Mouse (Mus musculus) gonadal fat pad, adult 2 months (tissue): ENCODE data around the gene Thap4. TPM values are rescaled to one million over a fixed set of nuclear protein-coding genes. Genes with fewer than 3 reads are reported as not detected.

ENCODE experiments used
- DNase-seq: peaks from one replicate; pipeline ENCODE4 v3.0.0-alpha.2; 2012; ENCODE audit warnings: low read depth
- polyA plus RNA-seq: library from polyadenylated mRNA; depleted of rRNA; stranded (reverse); fragments of >200 nt; gene quantifications from 2 replicates; pipeline ENCODE4 v1.2.3, GENCODE M21; 2012

Gene Thap4
- polyA plus RNA-seq, 1 experiment = 35.5 TPM

DNA sequence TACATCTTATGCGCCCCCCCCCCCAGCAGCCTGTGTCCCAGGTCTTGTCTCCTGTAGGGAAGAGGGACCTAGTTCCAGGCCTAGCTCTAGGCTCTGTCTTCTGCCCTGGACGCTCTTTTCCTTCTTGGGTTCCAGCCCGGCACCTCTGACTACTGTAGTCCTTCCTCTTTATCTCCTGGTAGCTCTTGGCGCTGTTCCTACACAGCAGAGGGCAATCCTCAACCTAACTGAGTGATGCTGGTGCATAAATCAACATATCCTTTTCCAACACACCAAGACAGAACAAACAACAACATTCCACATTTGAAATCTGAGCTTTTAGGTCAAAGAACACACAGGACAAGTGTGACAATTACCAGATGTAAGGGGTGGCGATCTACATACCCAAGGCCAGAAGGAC, 8.5 kb downstream of the Thap4 start:
- DNase-seq = no peak

DNA sequence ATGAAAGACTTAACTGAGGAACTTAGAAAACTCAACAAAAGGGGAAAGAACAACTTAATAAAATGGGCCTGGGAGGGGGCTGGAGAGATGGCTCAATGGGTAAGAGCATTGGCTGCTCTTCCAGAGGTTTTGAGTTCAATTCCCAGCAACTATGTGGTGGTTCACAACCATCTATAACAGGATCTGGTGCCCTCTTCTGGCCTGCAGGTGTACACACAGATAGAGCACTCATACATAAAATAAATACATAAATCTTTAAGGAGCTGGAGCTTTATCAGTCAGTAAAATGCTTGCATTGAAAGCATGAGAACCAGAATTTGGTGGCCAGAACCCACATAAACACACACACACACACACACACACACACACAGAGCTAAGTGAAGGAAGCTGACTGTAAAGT, 11.8 kb downstream of the Thap4 start:
- no peak for DNase-seq

DNA sequence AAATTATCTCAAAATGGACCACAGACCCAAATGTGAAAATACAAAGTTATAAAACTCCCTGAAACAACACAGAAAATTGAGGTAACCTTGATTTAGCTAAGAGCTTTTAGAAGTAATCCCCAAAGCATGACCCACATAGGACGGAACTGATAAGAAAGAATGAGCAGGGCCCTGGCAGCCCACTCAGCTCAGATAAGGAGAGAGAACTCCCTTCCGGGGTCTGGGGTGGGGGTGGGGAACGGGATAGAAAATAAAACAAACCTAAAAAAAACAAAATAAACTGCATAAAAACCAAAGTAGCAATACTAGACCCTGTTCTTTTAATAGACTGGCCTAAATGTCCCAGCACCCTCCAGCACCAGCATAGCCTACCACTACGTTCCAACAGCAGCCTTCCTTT, 12.7 kb downstream of the Thap4 start:
- no peak for DNase-seq

DNA sequence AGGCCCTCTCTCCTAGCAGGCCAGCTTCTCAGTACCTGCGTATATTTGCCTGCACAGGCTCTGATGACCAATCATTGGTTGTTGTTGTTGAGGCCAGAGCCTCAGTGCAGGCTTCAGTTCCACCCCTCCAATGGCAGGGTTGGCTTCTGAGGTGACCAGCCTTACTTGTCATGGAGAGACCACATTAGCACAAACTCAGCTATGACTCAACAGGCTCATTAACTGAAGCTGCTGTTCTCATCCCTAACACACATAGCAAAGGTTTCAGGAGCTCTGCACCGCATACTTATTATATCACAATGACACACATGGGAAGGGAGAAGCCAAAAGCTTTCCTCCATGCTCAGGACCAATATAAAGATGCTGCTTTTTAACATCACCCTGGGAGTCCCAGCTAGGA, 14.0 kb downstream of the Thap4 start:
- DNase-seq = no peak

DNA sequence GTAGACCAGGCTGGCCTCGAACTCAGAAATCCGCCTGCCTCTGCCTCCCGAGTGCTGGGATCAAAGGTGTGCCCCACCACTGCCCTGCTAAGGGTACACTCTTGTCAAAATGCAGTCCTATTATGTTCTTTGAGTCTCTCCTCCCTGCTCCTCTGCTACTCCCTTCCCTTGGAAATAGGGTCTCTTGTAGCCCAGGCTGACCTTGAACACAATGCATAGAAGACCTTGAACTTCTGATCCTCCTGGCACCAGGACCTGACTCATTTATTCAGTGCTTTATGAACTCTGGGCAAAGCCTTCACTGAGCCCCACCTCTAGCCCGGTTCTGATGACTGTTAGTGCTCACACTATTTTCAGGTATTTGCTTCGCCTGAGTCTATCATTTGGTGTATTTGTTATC, 17.0 kb downstream of the Thap4 start:
- DNase-seq = no peak

DNA sequence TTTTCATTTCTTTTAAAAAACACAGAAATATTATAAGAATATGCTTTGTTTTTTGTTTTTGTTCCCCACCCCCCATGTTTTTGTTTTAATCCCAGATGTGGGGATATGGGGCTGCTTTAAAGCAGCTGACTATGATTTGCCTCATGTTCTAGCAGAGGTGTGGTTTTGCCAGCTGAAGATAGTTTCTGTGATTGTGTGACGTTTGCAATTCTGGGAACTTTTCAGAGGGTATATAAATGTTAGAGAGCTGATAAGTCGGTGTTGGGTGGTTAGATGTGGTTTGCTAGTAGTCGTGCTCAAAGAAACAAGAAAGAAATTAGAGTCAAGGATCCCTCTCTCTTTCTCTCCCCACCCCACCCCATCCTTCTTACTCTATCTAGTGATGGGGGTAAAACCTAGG, 18.8 kb downstream of the Thap4 start:
- DNase-seq = no peak

DNA sequence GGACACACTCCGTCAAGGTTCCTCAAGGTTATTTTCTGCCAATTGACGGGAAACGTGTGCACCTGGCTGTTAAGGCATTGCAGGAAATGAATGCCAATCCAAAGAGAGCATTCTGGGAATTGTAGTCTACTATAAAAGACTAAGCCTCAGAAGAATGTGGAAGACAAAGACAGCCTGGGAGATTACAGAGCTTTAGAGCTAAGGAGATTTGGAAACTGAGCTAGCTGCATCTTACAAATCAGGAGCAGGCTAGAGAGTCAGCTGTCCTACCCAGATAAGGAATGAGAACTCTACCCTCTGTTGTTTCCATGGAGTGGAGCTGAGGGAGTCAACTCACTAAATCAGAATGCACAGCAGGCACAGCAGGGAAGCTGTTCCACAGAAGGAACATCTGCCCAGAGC, 22.8 kb downstream of the Thap4 start:
- DNase-seq = no peak

DNA sequence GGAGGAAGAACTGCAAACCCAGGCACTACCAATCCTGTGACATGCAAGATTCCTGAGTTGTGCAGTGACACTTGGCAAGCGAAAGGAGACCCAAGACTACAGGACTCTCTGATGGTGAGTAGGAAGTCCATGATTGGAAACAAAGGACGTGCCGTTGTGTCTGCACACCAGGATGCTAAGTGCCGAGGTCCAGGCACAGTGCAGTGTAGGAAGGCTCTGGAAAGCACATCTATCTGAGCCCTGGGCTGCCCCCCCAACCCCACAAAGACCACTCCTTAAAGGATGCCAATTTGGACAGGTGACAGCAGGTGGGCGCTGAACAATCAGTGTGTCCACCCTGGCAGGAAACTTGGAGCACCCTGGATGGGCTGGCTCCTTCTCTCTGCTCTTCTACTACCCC, 23.6 kb downstream of the Thap4 start:
- DNase-seq = no peak

DNA sequence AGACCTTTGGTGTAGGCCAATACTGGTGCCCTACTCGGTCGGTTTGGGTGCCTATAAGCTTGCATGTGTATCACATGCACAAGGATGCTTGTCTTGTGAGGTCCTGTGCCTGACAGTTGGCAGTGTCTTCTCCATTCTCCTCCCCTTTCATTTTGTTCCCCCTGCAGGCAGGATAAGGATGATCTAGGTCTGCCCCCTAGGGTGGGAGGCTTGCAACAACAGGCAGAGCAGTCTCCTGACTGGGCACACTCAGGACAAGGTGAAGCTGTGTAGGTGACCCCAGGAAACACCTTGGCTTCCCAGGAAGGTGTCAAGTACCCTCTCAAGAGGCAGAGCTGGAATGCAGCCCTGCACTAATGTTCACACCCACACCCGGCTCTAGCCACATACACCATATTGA, 27.7 kb downstream of the Thap4 start:
- DNase-seq = no peak

DNA sequence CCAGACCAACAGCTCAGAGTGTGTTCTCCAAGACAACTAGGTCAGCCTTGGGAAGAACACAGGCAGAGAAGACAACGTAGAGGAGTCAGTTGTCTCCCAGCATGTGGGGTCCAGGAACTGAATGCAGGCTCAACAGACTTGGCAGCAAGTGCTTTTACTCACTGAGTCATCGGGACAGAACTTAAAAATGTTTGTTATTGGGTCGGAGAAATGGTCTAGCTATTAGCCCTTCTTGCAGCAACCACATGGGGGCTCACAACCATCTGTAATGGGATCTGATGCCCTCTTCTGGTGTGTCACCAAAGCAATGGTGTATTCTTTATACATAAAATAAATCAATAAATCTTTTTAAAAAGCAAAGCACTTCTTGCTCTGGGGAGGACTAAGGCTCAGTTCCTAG, 28.5 kb downstream of the Thap4 start:
- DNase-seq = no peak

DNA sequence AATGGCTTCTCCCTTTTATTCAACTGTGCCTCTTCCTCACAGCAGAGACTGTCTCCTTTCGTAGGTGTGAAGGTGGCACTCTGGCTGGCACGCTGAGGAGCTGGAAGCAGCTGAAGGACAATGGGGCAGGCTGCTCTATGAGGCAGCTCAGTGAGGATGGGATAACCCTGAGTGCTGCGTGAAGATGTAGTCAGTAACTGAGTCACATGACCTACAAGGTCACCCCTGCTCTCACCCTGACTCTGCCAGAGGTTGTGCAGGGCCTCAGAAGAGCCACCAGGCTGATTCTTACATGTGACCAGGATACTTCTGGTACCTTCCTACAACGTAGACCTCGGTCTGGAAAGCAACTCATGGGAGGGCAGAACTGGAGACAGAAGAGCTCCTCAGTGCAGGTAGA, 29.0 kb downstream of the Thap4 start:
- DNase-seq = no peak

DNA sequence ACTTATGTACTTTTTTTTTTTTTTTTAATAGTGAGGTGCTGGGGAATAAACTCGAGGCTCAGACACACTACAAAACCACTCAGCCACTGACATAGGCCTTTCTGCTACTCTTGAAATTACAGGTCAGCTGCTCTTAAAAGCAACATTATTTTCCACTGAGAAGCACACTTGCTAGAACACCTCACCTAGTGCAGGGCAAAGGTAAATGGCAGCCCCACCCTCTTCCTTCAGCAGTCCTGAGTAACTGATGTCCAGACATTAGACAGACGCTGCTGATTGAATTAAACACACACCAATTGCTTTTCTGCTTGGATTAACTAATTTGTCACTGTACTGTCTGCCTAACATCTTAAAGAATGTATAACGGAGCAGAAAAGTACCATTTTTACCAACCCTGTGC, 30.0 kb downstream of the Thap4 start:
- DNase-seq = no peak

DNA sequence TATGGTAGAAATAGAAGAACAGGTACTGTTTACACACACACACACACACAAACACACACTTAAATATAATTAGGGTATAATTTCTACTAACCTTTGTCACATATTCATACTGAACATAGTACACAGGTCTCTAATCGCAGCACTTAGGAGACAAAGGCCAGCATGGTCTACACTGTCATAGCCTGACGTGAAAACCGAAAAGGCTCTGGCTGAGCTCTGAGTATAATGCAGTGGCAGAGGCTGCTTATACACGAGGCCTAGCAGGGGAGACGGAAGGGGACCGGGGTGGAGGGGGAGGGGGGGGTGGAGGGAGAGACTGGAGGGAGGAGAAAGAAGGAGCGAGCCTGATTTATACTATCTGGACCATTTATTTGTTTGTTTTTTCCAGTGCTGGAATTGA, 33.1 kb downstream of the Thap4 start:
- DNase-seq = no peak

DNA sequence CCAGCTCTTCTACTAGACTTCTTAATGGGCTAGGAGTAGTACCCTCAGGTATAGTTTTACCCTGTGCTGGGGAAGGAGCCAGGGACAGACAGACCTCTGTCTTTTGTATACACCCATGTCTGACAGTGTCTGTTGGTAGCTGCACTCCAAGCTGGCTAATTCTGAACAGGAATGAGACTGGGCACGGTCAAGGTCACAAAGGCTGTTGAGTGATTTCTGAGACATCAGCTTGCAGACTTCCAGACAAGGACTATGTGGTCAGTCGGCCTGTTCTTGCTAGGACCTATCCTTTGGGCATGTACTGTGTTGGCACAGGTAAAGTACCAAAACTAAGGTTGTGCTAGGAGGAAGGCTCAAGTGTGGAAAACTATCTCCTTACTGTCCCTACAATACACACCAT, 38.5 kb downstream of the Thap4 start:
- DNase-seq = no peak

DNA sequence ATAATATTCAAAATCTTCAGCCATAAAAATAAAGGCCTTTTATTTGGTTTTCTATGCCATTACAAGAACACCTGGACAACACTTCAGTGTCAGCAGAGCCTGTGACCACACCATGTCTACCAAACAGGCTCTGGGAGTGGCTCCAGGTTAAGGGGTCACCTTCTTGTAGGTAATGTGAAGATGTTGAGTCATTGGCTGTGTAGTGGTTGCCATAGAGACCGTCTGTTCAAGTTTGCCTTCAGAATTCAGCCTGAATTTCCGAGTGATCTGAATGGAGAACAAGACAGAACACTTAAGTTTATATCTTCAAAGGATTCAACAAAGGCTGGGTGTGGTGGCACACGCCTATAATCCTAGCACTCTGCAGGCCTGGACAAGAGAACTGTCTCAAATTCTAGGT, 49.3 kb downstream of the Thap4 start:
- DNase-seq = no peak

DNA sequence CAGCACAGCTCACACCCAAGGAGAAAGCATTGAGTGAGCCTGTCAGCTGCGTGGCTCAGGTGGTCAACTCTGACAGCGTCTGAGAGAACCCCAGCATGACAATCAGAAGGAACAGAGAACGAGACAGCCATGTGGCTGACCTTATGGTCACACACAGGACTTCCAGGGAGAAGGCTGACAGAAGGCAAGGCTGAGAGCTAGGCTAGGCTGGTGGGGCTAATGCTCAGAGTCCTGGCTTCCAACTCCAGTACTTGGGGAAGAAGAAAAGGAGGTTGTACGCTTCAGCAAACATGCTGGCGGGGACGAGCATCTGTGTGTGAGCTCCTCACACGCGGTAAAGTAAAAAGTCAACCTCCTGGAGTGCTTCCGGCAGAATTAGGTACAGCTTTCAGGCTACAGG, 50.3 kb downstream of the Thap4 start:
- no peak for DNase-seq

DNA sequence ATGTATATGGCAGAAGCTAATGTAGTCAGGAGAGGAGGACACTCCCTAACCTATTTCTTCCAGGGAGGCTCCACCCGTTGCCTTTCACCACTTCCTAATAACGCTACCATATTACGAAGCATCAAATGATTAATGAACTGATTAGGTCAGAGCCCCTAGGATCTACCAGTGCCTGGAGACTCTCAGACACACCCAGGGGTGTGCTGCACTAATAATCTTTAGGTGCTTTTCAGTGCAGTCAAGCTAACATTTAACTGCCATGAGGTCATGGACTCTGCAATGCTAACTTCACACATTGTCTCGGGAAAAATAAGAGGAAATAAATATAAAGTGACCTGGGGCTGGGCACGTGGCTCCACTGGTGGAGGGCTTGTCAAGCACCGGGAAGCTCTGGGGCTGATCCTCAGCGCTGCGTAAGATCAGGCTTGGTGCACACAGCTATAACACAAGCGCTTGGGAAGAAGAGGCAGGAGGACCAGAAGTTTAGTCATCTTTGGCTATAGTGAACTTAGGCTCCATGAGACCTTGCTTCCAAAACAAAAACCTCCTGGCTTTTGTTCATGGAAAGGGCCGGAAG, 51.1 kb downstream of the Thap4 start:
- no peak for DNase-seq

DNA sequence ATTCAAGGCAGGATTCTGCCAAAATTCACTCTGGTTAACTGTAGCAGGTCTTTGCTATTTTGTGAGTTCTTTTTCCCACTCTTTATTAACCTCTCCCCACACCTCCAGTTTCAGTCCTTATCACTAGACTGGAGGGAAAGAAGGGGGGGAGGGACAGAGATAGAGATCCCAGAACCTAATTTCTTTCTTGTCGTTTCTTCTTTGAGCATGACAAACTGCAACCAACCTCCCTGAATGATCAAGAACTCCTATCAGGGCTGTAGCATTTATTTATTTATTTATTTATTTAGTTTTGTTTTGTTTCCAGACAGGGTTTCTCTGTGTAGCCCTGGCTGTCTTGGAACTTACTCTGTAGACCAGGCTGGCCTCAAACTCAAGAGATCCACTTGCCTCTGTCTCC, 52.6 kb downstream of the Thap4 start:
- no peak for DNase-seq

DNA sequence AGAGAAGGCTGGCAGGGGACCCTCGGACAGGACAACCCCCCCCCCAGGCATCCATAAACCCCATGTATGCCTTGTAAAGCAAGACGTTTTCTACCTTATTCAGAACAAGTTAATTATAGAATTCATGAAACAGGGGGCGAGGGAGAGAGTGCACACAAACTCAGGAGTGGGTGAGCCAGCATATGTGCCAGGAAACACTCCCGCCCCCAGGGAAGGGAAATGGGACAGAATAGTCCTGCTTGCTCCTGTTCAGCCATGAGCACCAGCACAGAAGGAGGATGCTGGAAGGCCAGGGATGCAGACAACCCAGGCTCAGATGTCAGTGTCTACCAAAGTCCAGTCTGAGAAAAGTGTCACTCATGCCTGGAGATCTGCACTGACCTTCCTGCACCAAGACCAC, 55.5 kb downstream of the Thap4 start:
- DNase-seq = no peak

DNA sequence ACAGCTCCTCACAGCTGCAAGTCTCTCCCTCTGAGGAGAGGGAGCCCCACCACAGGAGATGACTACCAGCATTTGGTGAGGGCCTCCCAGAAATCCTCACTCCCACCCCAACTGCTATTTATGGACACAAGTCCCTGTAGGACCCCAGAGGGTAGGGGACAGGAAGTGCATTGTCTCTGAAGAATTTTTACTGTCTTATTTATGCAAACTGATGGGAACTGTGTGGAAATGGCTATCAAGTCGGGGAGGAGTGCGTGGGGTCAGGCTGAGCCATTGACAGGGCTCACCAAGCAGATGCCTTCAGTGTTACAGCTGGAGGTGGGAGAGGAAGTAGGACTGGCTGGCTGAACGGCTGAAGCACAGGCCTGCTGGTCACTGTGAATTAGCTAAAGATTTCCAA, 57.3 kb downstream of the Thap4 start:
- DNase-seq = no peak

DNA sequence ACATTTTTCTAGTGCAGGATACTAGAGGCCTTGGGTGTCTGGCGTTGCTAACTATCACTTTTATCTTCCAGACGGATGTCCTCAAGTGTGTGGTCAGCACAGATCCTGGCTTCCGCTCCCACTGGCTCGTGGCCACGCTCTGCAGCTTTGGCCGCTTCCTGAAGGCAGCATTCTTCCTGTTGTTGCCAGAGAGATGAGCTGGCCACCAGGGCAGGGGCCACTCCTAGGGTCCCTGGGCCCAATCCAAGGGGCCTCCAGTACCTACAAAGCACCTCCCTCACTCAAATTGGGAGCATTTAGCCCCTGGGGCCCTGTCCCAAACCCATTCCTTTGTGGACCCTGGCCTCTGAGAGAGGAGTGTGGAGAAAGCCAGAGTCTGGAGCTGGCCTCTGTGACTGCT, 59.7 kb downstream of the Thap4 start:
- no peak for DNase-seq

DNA sequence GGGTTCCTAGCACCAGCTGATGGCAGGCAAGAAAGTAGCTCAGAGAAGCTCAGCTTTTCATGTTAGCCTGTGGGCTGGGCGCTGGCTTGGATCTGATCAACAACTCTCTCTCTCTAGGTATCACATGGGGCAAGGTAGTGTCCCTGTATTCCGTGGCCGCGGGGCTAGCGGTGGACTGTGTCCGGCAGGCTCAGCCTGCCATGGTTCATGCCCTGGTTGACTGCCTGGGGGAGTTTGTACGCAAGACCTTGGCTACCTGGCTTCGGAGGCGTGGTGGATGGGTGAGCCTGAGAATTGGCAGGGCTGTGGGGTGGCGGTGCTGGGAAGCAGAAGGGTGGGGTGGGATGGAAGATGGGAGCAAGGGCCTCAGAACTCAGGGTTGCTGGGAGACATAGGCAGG, 60.7 kb downstream of the Thap4 start:
- DNase-seq = no peak

DNA sequence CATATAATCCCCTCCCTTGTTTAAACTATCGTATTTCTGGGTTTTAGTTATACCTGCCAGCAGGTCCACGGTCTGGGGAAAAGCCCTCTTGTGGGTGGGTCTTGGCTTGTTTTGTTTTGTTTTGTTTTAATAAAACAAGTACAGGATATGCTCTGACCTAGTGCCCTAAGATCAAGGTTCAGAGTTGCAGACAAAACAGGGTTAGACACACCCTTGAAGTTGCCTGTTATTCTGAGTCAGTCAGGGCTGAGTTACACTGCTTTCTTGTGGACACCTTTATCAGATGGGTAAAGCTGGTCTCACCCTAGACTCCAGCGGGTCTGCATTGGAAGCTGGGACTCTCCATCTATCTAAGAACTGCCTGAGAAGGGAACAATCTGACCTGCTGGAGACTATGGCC, 61.2 kb downstream of the Thap4 start:
- no peak for DNase-seq

DNA sequence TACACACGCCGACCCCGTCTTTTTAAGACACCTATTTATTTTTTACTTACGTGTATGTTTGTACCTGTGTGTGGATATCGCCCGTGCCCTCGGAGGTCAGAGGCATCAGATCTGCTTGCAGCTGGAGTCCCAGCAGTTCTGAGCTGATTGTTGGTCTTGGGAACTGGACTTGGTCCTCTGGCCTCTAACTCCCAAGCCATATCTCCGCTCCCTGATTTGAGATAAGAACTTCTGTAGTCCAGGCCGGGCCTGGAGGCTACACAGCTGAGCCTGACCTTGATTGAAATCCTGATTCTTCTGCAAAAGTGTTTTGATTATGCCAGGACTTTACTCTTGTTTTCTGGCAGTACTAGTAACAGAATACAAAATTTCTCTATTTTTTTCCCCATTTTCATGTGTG, 61.9 kb downstream of the Thap4 start:
- no peak for DNase-seq

DNA sequence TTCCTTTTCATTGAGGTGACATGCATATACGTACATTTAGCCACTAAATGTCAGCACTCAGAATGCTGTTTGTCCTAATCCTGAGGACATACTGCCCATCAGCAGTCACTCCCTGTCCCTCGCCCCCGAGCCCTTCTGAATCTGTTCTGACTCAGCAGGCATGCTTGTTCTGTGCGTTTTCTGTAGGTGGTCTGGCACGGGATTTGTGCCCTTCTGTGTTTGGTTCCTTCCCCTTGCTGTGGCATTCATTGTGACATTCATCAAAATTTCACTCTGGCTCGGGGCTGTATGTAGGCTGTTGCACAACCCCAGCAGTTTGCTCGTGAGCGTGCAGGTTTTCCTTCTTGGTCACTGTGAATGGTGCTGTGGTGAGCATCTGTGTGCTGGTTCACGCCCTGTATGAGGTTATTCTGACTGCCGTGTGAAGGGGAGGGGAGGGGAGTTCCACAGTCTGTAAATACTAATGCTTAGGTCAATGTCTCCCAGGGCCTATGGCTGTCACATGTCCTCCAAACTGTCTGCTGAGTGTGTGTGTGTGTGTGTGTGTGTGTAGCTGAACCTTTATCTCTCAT, 62.8 kb downstream of the Thap4 start:
- DNase-seq = no peak
